Mouse (Mus musculus) erythroid progenitor cell, adult 5-6 weeks (primary cell): ENCODE measurements around the gene Zc3hc1. TPM values are rescaled to one million over a fixed set of nuclear protein-coding genes. Genes with fewer than 3 reads are reported as not detected.

Experiments
- ATAC-seq: replicated peaks from 2 replicates; pipeline ENCODE4 v1.8.0; 2016; ENCODE audit warnings: moderate number of reproducible peaks, mild to moderate bottlenecking, moderate TSS enrichment, inconsistent platforms; ENCODE audit not compliant: poor library complexity, low FRiP score, severe bottlenecking
- total RNA-seq, 2 experiments: library from RNA; stranded (forward) in 1 of 2; stranded (reverse) in 1 of 2; fragments of 150-400 nt in 1 of 2; fragments of 186-747, 209-891 nt in 1 of 2; gene quantifications; 2 replicates each; pipeline versions ENCODE4 v1.2.3 to v1.2.4; 2015 to 2017; ENCODE audit warnings: low replicate concordance in 2 of 2

Gene Zc3hc1
- total RNA-seq, 2 experiments from 2014 or later = 8.4 to 13.9 TPM

GRCm38 (mm10) chr6:30374731-30375510 lies 15.9 kb downstream of the Zc3hc1 start:
- no peak for ATAC-seq

DNA sequence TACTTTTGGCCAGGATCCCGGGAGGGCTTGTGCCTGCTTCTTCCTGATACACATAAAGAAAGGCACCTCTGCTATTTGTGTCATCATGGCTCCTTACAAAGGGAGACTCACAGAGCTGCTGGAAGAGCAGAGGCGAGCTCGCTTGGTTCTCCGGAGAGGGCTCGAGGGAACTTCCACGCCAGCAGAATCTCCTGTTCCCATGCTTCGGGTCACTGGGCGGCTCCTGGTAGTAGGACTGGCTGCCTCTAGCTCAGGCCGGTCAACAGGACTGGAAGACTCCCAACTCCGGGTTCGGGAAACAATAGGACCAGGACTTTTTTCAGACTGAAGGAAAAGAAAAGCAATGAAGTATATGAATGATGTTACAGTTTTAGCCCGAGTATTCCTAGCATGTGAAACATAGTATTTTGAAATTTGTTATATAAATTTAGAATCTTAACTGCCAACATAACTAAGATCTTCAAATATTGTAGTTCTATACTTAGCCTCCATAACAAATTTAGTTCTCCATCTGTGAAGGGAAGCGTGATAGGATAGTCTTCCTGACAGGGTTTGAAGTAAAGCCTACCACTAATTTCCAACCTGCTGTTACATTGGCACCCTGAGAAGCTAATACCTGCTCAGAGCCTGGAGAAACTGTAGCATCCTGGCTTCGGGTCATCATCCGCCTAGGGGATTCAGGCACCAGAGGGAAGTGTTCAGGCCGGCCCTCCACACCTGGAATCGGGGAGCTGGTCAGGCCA lies 18.0 kb downstream of the Zc3hc1 start:
- ATAC-seq = no peak

DNA sequence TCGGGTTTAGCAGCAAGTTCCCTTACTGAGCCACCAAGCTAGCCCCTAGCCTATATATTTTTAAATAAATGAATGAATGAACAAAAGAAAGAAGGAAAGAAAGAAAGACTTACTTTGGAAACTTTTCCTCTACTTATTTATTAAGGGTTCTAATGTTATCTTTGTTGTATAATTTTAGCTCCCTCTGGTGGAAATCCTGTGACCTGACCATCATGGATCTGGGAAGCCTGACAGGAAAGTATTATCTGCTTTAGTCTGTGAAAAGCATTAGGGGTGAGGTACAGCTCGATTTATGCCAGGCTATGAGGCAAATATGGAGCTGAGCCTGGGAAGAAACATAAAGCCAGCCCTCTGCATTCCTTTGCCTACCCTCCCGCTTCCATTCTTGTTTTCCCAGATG lies 21.5 kb downstream of the Zc3hc1 start:
- no peak for ATAC-seq

DNA sequence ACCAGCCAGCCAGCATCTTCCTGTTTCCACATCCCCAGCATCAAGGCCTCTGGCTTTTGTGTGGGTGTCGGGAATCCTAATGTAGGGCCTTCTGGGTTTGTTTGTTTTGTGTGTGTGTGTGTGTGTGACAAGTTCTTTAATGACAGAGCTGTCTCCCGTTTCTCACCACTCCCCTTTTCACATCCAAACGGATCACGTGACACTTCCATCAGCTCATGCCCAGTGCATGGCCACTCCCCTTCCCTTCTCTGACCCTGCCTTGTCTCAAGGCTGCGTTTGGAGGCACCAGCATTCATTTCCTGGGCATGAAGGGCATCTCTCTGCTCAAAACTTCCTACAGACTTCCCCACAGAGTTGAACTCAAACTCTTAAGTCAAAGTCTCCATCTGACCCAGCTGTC lies 27.0 kb downstream of the Zc3hc1 start:
- ATAC-seq = no peak

DNA sequence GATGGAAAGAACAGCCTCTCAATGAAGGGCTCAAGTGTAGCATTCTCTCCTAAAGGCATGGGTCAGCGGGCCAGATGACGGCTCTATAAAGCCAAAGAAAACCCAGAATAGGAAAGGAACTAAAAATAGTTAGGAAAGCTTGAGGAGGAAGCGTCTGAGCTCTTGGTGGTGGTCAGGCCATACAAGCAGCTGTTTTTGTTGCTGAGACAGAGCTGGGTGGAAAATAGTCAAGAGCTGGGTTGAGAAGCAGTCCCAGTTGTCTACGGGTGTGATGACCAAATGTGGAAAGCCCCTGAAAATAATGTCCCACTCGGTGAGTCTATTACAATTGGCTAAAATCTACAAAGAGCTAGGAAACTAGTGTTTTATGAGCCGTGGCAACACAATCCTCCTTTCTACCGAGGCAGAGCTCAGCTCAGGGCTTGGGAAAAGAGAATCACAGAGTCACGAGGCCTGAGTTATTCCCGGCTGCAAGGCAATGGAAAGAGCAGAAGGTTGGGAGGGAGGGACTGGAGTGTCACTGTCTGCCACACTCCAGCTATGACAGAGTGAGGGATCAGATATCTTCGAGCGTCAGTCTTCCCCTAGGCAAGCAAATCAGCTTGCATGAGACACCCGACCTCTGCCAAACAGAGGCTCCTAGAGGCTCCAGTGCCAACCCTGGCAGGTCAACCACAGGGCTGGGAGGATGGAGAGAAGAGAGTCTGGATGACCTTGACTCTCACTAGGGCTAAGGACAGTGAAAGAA lies 30.9 kb downstream of the Zc3hc1 start:
- no peak for ATAC-seq

DNA sequence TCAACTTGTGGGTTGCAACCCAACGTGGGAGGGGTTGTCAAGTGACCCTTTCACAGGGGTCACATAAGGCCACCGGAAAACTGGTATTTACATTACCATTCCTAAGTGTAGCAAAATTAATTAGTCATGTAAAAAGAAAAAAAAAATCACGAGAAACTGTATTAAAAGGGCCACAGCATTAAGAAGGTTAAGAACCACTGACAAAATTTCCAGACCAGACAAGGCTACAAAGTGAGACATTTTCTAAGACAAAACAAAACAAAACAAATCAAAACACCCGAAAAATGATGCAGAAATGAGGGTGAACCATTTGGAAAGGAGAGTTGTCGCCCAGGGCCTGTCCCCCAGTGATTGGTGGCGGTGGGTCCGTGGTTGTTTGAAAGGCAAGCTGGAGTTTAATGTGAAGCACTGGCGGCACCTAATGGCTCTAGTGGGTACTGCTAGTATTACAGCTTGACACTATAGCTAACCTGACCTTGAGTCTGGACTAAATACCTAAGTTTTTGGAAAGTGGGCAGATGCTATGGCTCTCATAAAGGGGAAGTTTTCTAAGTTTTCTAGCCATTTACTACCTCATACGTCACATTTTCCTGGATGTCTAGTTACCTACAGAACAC lies 33.2 kb downstream of the Zc3hc1 start:
- peak; percentile 70 for ATAC-seq

DNA sequence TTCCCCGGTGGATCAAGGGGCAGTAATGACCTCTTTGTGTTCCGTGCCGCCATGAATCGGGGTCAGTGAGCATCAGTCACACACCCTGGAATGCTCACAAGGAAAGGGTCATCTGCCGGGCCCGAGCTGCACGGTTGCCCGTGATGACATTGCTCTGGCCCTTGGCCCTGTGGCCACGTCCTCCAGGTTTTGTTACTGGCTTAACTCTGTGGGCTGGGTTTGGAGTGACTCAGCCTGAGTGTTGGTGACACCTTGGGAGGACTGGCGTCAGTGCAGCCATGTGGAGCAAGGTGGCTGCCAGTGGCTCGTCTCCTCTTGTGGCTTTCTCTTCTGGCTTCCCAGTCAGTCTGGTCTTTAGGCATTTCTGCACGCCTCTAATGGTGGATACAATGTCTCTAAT lies 34.1 kb downstream of the Zc3hc1 start:
- ATAC-seq = peak; percentile 25; the same call in 1 of the 2 replicates

- peak; percentile 66 for ATAC-seq
These were observed 34.7 kb downstream of the Zc3hc1 start for GRCm38 (mm10) chr6:30356161-30356560.

DNA sequence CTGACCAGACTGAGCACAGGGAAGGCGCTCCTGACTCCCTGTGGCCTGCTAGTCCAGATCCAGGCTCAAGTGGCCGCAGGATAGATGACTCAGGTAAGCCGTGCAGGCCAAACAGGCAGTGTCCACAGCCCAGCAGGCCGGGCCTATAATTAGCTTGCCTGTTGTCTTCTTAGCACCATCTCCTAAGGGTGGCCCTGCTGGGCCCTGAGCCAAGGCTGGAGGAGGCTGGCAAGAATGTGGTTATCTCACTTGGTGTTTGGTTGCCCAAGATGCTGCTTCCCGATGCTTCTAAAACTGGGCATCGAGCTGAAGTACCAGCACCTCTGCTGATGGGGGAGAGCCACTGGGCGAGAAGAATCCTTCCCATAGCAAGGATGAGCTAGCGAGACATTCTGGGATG lies 35.1 kb downstream of the Zc3hc1 start:
- peak; percentile 83 for ATAC-seq

- ATAC-seq = no peak
These were observed 36.1 kb downstream of the Zc3hc1 start for GRCm38 (mm10) chr6:30354760-30355159.

GRCm38 (mm10) chr6:30353661-30354060 lies 37.2 kb downstream of the Zc3hc1 start:
- ATAC-seq = no peak

DNA sequence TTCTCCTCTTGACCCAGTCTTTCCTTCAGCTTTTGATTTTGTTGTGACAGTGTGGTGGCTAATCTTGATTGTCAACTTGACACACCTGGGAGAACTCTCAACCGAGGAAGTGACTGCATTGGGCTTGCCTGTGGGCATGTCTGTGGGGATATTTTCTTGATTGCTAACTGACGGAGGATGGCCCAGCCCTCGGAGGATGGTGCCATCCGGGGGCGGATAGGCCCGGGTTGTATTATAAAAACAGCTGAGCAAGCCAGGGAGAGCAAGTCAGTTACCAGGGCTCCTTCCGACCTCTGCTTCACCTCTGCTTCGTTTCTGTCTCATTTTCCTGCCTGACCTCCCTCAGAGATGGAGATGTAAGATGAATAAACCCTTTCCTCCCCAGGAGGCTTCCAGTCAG lies 38.1 kb downstream of the Zc3hc1 start:
- no peak for ATAC-seq

GRCm38 (mm10) chr6:30351290-30351689 lies 39.5 kb downstream of the Zc3hc1 start:
- no peak for ATAC-seq

DNA sequence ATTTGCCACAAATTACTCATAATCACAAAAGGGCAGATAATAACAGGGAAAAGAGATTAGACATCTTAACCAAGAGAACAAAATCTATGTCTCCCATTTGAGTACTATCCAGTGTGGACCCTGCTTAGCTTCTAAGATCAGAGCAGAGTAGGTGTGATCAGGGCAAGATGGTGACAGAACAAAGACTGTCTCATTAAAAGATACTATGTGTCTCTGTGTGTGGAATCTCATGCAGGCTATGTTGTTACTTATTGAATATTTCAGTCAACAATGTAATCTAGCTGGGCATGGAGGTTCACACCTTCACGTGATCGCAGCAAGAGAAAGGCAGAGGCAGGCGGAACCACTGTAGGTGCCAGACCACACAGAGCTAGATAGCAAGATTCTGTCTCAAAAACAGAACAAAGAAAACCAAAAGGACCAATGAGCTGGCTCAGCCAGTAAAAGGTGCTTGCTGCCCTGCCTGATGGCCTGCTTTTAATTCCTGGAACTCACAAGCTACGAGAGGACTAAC lies 43.5 kb downstream of the Zc3hc1 start:
- no peak for ATAC-seq

GRCm38 (mm10) chr6:30346737-30347136 lies 44.1 kb downstream of the Zc3hc1 start:
- no peak for ATAC-seq

- ATAC-seq = no peak
These were observed 46.8 kb downstream of the Zc3hc1 start for GRCm38 (mm10) chr6:30344032-30344431.

DNA sequence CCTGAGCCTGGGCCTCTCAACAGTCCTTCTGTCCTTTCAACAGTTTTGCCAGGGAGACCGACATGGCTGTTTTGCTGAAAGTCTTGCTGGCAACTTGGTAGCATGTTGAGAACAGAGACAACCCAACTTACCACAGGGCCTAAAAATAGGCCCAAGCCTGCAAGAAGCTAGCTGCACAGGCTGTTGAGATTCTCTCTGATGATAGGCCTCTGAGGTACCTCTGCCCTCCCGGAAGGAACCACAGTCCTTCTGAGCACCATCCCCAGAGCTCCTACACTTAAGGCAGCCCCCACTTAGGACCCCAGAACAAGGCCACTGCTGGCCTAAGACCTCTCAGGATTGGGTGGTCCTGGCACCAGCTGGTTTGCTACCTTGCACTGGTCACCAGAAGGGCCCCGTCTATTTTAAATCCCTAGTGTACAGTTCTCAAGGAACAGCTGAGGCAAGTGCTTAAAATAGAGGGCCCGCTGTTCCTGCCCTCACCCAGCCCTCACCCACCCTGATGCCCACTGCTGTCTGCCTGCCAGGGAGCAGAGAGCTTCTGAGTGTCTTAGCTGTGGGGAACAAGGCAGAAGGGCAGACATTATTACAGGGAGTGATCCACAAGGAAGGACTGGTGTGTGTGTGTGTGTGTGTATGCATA lies 50.5 kb downstream of the Zc3hc1 start:
- no peak for ATAC-seq

DNA sequence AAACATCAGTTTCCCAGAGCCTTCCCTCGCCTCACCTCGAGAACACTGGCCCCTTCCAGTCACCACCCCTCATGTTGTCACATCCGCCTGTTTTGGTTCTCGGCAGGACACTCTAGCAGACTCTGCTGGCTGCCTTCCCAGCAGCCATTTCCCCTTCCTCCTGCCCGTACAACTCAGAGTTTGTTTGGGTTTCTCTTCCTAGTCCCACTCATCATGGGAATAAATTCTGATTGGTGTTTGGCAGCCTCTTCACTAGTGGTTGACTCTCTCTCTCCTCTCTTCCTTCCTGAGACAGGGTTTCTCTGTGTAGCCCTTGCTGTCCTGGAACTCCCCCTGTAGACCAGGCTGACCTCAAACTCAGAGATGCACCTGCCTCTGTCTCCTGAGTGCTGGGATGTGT lies 53.9 kb downstream of the Zc3hc1 start:
- no peak for ATAC-seq

DNA sequence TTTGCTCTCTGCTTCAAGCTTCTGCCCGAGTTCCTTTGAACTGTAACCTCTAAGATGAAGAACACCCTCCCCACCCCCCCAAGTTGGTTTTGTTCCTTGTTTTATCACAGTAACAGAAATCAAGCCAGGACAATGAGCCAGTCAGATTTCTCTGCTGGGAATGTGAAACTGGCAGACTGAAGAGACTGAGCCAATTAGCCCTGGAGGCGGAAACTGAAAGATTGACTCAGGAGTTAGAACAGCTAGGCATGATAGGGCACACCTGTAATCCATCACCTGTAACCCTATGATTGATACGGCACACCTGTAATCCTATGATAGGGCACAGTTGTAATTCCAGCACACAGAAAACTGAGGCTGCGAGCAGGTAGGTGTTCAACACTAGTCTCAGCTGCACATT lies 58.6 kb downstream of the Zc3hc1 start:
- no peak for ATAC-seq

DNA sequence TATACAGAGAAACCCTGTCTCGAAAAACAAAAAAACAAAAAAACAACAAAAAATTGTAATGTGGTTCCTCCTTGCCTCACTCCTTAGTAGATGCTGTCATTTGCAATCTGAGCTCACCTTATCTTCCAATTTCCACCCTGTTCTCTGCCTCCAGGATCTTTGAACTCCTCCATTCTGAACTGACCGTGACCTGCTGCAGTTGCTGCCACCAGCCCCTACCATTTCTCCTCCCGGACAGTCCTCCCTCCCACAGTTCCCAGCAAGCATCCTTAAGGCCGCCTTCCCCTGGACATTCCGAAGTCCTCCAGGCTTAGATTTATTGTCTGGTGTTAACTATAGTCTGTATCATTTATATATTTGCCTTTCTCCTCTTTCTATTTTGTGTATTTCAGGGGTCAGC lies 60.1 kb downstream of the Zc3hc1 start:
- ATAC-seq = no peak
